Mouse (Mus musculus) ZHBTc4 (cell line): ENCODE data around the gene Top2a.

Experiments
- DNase-seq: peaks from one replicate; pipeline ENCODE4 v3.0.0-alpha.2; 2011; ENCODE audit warnings: low read depth, low spot score

Gene Top2a

GRCm38 (mm10) chr11:98964616-98965415 is 59.2 kb downstream of the Top2a start:
- no peak for DNase-seq

DNA sequence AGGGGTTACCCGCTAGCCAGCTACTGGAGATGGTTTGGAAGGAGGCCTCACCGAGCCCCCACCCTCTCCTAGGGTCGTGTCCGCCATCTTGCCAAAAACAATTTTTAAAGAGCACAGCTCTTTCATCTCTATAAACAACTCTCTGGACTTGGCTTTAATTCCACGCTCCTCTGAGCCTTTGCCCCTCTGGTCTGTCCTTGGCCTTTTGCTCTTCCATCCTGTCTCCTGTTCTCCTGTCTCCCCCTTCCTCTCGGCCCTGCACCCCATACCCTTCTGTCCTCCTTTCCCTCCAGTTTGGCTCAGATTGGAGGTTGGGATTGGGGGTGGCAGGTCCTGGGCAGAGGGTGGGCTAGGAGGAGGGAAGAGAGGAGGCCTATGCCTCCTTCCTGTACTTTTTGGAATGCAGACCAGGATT is 59.8 kb downstream of the Top2a start:
- DNase-seq: no peak

GRCm38 (mm10) chr11:98963191-98964021 is 60.6 kb downstream of the Top2a start:
- peak; percentile 81 for DNase-seq

DNA sequence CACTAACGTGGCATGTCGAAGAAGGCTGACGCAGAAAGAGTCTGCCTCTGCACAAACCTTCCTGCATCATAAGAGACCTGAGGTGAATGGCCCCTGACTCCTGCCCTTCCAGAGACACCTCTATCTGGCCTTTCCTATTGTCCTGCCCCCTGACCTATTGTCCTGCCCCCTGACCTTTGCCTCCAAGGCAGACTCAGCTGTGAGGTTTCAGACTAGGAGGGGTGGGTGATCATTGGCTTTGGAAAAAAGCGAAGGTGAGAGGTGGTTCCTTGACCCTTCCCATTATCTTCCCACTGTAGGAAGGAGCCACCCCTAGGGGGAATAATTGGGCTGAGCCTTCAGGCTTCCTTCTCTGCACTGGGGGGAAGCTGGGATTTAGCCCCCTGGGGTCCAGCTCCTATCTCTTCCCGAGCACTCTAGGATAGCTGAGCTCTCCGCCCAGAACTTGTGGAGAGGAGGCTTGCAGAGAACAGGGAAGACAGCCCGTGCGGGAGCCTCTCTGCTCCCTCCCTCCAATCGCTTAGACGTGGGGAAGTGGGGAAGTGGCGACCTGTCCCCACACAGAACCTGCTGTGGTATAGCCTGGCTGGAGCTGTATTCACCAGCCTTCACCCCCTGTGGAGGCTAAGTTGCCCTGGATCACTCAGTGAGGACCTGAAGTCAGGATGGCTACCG is 61.4 kb downstream of the Top2a start:
- DNase-seq: peak; percentile 57

GRCm38 (mm10) chr11:98961766-98962165 is 62.2 kb downstream of the Top2a start:
- no peak for DNase-seq

GRCm38 (mm10) chr11:98961051-98961592 is 62.9 kb downstream of the Top2a start:
- DNase-seq: peak; percentile 43

GRCm38 (mm10) chr11:98960313-98960906 is 63.6 kb downstream of the Top2a start:
- peak; percentile 61 for DNase-seq

DNA sequence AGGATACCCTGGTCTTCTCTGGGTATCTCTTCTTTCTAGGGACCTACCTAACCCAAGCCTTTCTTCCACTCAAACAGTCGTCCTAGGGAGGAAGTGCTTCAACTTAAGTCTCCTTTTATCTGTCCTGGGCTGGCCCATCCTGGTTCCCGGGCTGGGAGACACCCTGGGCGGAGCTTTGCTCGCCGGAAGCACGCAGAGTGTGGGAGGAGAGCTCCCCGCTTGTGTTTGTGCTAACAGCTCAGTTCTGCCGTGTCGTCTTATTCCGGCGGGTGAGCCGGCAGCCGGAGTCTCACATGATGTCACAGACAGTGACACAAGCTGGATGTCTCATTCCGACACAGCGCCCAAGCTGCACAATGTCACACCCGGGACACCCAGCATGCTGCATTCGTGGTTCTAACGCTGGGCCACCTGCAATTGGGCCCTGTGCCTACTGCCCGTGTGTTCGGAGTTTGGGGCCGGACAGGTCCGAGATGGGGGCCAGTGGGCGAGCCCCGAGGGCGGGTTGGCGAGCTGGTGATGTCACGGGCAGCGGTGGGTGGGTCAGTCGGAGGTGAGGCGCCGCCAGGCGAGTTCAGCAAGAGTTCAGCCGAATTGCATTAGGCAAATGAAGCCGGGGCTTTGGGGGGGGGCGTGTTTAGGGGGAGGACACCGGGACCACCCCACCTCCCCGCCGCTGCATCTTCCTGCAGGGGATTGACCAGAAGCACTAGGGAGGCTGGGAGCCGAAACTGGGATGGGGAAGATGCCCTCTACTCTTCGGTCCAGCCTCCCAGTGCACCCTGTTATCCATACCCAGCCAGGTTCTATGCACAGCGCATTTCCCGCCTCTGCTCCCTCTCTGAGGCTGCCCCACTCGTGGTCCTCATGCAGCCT is 64.3 kb downstream of the Top2a start:
- peak; percentile 92 for DNase-seq

DNA sequence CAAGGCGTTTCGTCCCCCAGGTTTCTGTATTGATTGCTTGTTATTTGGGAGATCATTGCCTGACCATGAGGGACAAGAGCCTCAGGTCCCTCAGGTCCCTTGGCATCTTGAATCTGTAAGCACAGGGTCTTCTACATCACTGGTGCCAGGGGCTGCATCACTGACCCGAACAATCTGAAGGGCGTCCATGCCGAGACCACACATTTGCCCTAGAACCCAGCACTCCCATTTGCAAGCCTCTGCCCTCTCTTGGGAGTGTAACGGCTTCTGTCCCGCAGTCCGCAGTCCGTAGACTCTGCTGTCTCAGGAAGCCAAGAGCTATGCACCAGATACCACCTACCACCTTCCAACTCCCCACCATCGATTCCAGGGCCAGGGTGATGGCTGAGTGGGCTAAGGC is 67.6 kb downstream of the Top2a start:
- no peak for DNase-seq

DNA sequence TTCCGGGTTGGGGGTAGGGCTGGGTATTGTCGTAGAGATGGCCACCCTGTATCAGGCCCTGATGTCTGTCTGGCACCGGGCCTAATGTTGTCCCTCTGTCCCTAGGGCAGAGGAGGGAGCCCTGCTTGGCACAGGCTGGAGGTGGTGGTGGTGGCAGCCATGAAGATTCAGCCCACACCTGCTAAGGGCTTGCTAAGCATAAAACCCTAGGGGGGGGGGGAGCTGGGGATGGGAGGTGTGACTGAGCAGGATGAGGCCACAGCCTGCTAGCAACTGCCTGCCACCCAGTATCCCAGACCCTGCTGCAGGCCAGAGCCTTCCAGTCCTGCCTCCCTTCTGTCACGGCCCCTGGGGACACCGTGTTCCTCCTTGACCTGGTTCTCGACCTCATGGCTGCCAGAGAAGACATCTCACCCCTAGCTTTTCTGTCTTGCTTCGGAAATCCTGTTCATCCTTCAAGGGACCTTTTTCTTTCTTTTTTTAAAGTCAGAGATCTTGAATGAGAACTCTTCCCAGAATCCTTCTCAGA is 68.2 kb downstream of the Top2a start:
- no peak for DNase-seq

GRCm38 (mm10) chr11:98954801-98955706 is 68.9 kb downstream of the Top2a start:
- peak; percentile 80 for DNase-seq

GRCm38 (mm10) chr11:98954373-98954772 is 69.6 kb downstream of the Top2a start:
- DNase-seq: peak; percentile 84

- DNase-seq: no peak
Measured at GRCm38 (mm10) chr11:98953835-98954320, 70.1 kb downstream of the Top2a start.

DNA sequence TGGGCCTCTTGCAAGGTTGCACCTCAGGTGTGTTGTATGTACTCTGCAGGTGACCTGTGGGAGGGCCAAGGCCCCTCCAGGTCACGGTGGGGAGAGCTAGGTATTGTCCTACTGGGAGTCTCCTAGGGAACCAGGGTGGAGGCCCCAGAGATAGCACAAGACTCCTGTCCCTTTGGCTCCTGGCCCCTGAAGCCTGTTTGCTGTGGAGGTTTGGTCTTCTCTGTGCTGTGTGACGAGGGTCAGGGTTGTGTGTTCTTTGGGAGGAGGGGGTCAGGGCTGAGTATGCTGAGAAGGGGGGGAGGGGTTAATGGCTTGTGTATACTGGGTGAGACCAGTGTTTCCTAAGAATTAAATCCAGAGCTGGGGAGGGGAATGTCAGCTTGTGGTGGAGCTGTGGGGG is 70.6 kb downstream of the Top2a start:
- peak; percentile 52 for DNase-seq

DNA sequence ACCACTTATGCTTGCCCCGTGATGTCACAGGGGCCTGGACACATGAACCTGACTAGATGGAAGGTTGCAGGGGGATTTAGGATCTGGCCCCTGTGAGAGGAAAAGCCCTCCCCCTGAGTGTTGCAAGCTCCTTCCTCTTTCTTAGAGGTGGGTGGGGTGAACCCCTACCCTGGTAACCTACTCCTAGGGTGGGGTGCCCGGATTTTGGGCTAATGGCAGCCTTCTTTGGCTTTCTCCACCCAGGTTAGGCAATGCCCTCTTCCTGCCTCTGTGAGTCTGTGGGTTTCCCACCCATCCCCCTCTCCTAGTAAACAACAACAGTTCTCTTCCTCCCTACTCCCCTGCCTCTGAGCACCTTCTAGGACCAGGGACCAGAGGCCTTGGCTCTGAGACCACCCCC is 71.3 kb downstream of the Top2a start:
- peak; percentile 47 for DNase-seq

GRCm38 (mm10) chr11:98952111-98952510 is 71.9 kb downstream of the Top2a start:
- no peak for DNase-seq

GRCm38 (mm10) chr11:98951026-98951906 is 72.7 kb downstream of the Top2a start:
- no peak for DNase-seq

GRCm38 (mm10) chr11:98950484-98950883 is 73.5 kb downstream of the Top2a start:
- DNase-seq: no peak
